Mouse (Mus musculus) limb, embryonic 12.5 days (tissue): ENCODE results near the gene Pilrb2. TPM values are rescaled to one million over a fixed set of nuclear protein-coding genes. Genes with fewer than 3 reads are reported as not detected.

Experiments used
- polyA plus RNA-seq: library from polyadenylated mRNA; unstranded; fragments of >200 nt; fragmentation: Nextera tagmentation; extraction: Ambion mirVana; gene quantifications from 2 replicates; pipeline ENCODE4 v1.2.1, GENCODE M21; 2016

The Pilrb2 gene
- polyA plus RNA-seq, 1 experiment from 2014 or later: not detected

Other genes starting within 250 kb of the Pilrb2 start
- 0.20 and 0.31 TPM in 2 replicates for gene Fbxo24, start 242.8 kb downstream of the Pilrb2 start, polyA plus RNA-seq
- gene Lrch4, start 242.7 kb downstream of the Pilrb2 start, polyA plus RNA-seq: 36.0 and 37.6 TPM in 2 replicates
- 8.4 and 9.7 TPM in 2 replicates for gene Gm20605, start 242.6 kb downstream of the Pilrb2 start, polyA plus RNA-seq
- gene Sap25, start 230.5 kb downstream of the Pilrb2 start, polyA plus RNA-seq: 8.0 and 9.7 TPM in 2 replicates
- gene Irs3, start 226.1 kb downstream of the Pilrb2 start, polyA plus RNA-seq: 0.20 and 0.64 TPM in 2 replicates
- 22.8 and 23.1 TPM in 2 replicates for gene Agfg2, start 187.1 kb downstream of the Pilrb2 start, polyA plus RNA-seq
- gene Nyap1, start 130.2 kb downstream of the Pilrb2 start, polyA plus RNA-seq: 3.8 and 4.5 TPM in 2 replicates
- gene Tsc22d4, start 126.1 kb downstream of the Pilrb2 start, polyA plus RNA-seq: 127 and 128 TPM in 2 replicates
- 47.6 and 52.1 TPM in 2 replicates for gene Ppp1r35, start 93.0 kb downstream of the Pilrb2 start, polyA plus RNA-seq
- 12.5 and 14.2 TPM in 2 replicates for gene Mepce, start 84.2 kb downstream of the Pilrb2 start, polyA plus RNA-seq
- gene Zcwpw1, start 84.0 kb downstream of the Pilrb2 start, polyA plus RNA-seq: 28.9 and 29.9 TPM in 2 replicates
- 0.14 and 0.22 TPM in 2 replicates for gene Pilra, start 35.5 kb downstream of the Pilrb2 start, polyA plus RNA-seq
- gene Pilrb1, start 13.7 kb downstream of the Pilrb2 start, polyA plus RNA-seq: not detected in 2 replicates
- gene Cyp3a13, start 49.8 kb upstream of the Pilrb2 start, polyA plus RNA-seq: not detected in 2 replicates
- gene Gjc3, start 91.3 kb upstream of the Pilrb2 start, polyA plus RNA-seq: 0.08 and 0.19 TPM in 2 replicates
- gene Azgp1, start 109.7 kb upstream of the Pilrb2 start, polyA plus RNA-seq: not detected in 2 replicates
- not detected in 2 replicates for gene Smok3a, start 149.4 kb upstream of the Pilrb2 start, polyA plus RNA-seq
- not detected in 2 replicates for gene Smok3b, start 149.6 kb upstream of the Pilrb2 start, polyA plus RNA-seq
- gene Smok3c, start 181.4 kb upstream of the Pilrb2 start, polyA plus RNA-seq: not detected in 2 replicates
- 26.8 and 32.1 TPM in 2 replicates for gene Zkscan1, start 213.3 kb upstream of the Pilrb2 start, polyA plus RNA-seq
- 78.8 and 80.9 TPM in 2 replicates for gene Zscan21, start 245.1 kb upstream of the Pilrb2 start, polyA plus RNA-seq